Mouse (Mus musculus) natural killer cell, adult 2 months (primary cell): ENCODE data around the gene Dhrs3.

Source experiments
- DNase-seq, 2 experiments: peaks; one replicate each; pipeline ENCODE4 v3.0.0; 2022; ENCODE audit warnings: low spot score in 2 of 2

Dhrs3 gene

GRCm38 (mm10) chr4:144972948-144973720, 80.5 kb downstream of the Dhrs3 start:
- DNase-seq, result no peak

DNA sequence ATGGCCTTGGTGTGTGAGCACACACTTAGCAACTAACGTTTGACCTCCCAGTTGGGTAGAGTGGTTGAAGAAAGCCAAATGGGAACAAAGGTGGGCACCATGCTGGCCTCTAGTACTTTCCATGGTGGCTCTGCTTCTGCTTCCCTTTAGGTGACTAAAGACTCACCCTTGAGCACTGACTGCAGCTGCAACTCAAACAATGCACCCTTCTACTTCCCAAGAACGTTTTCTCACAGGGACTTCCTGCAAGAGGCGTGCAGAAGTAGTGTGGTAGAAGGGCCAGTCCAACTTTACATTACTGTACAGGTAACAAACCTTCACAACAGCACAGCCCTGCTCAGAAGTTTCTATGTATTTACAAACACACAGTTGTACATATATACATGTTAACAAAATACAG, 81.8 kb downstream of the Dhrs3 start:
- no peak for DNase-seq

DNA sequence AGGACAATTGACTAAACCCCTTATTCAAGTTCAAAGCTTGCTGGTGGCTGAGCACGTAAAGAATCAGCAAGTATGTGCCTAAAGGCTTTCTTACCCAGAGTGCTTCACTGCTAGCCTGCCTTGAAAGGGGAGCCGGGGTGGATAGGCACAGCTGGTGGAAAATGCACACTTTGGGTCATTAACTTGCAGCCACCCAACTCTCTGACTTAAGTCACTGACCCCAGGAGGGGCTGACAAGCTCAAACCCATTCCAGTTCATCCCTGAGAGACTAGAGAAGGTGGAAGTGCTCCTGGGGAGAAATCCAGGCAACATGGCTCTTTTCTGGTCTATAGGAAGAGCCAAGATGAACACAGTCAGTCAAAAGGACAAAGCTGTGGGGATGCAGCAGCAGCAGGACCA, 82.9 kb downstream of the Dhrs3 start:
- no peak for DNase-seq

GRCm38 (mm10) chr4:144977057-144977456, 84.4 kb downstream of the Dhrs3 start:
- no peak for DNase-seq
